Mouse (Mus musculus) cerebellum, adult 2 months (tissue): ENCODE results near the gene Gm49384.
A peak's percentile ranks its signal among the peaks of the same experiment; 100 is the strongest.

Source experiments
- CTCF ChIP-seq: fragments of 200-500 bp; IDR thresholded peaks from 2 replicates; pipeline ENCODE4 v1.5.1; 2011; ENCODE audit warnings: low read depth, mild to moderate bottlenecking, control low read depth, low read length, moderate library complexity, borderline replicate concordance; ENCODE audit not compliant: insufficient read depth
- POLR2A ChIP-seq: fragments of 200-500 bp; IDR thresholded peaks from 2 replicates; pipeline ENCODE4 v1.6.1; 2011; ENCODE audit warnings: low read length, control low read depth, borderline replicate concordance; ENCODE audit not compliant: insufficient read depth

- TF ChIP-seq CTCF (no peak), POLR2A (peak; percentile 72)
Measured at GRCm38 (mm10) chr12:69196444-69197377, 7.4 kb downstream of the Gm49384 start, which contains the start of gene Gm49383.
